Mouse (Mus musculus): ENCODE data around the gene Rhot1. TPM values are rescaled to one million over a fixed set of nuclear protein-coding genes. Genes with fewer than 3 reads are reported as not detected.
"Not testable (repeated sequence)": the region's sequence is repeated elsewhere in the genome, so short reads cannot be mapped to it uniquely, and the experiment has no call there.

The Rhot1 gene
- 10 to 100 TPM; 68.9 to 86.2 TPM for total RNA-seq (2021)
- long read RNA-seq, experiment 1, full-length matches to known transcripts: 87 of 111 reads
- long read RNA-seq, experiment 1, partial matches to known transcripts: 12 of 111 reads
- long read RNA-seq, experiment 1, other reads (novel, unspliced or antisense): 12 of 111 reads
- long read RNA-seq, experiment 2, full-length matches to known transcripts: 18 of 23 reads
- long read RNA-seq, experiment 2, partial matches to known transcripts: 1 of 23 reads
- long read RNA-seq, experiment 2, other reads (novel, unspliced or antisense): 4 of 23 reads

- peak; percentile 97 for DNase-seq
Measured at GRCm38 (mm10) chr11:80208860-80209800, at the start of gene Rhot1. TSS of gene Rhot1 (plus strand) at chr11:80209019.

GRCm38 (mm10) chr11:80161041-80161440 is 47.8 kb upstream of the Rhot1 start:
- no peak for DNase-seq

DNA sequence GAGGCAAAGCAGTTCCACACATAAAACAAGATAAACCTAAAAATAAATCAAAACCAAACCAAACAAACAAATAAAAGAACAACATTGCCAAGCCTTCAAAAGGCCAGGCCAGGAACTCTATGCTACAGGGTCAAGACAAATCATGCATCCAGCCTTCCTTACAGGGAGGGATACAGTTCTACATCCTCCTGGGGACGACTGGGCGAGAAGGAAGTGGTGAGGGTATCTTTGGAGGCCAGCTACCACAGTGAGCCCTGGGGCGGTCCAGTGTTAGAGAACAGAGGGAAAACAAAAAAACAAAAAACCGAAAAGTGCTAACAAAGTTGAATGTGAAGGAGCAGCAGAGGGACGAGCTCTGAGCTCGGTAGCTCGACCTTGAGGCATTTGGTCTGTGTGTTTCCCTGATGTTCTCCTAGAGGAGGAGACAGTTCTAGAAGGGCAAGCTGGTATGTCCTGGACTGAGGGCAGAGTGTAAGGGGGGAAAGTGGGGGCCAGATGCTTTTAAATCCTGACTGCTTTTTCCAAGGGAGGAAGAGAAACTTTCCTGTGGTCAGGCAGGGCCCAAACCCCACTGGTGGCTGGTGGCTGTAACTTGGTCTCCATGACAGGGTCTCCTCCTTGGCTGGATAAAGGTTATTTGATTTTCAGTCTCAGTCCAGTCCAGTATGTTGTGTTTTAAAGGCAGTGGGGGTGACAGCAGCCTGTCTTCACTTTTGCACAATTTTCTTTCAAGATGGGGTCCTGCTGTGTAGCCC is 45.3 kb upstream of the Rhot1 start:
- no peak for DNase-seq

GRCm38 (mm10) chr11:80164224-80164623 is 44.6 kb upstream of the Rhot1 start:
- no peak for DNase-seq

GRCm38 (mm10) chr11:80168121-80168520 is 40.7 kb upstream of the Rhot1 start:
- no peak for DNase-seq

GRCm38 (mm10) chr11:80168611-80169249 is 40.1 kb upstream of the Rhot1 start:
- DNase-seq: no peak

GRCm38 (mm10) chr11:80169629-80170028 is 39.2 kb upstream of the Rhot1 start:
- no peak for DNase-seq

GRCm38 (mm10) chr11:80170351-80170750 is 38.5 kb upstream of the Rhot1 start:
- DNase-seq: no peak

GRCm38 (mm10) chr11:80171884-80172283 is 36.9 kb upstream of the Rhot1 start:
- DNase-seq: peak; percentile 81 to 85

- DNase-seq: no peak
Measured at GRCm38 (mm10) chr11:80173963-80174670, 34.7 kb upstream of the Rhot1 start.

GRCm38 (mm10) chr11:80176911-80177895 is 31.6 kb upstream of the Rhot1 start:
- peak; percentile 41 to 53 for DNase-seq

GRCm38 (mm10) chr11:80178316-80178715 is 30.5 kb upstream of the Rhot1 start:
- no peak for DNase-seq

GRCm38 (mm10) chr11:80181021-80181749 is 27.6 kb upstream of the Rhot1 start:
- no peak for DNase-seq

- not testable (repeated sequence) for DNase-seq
Measured at GRCm38 (mm10) chr11:80183054-80183704, 25.6 kb upstream of the Rhot1 start.

DNA sequence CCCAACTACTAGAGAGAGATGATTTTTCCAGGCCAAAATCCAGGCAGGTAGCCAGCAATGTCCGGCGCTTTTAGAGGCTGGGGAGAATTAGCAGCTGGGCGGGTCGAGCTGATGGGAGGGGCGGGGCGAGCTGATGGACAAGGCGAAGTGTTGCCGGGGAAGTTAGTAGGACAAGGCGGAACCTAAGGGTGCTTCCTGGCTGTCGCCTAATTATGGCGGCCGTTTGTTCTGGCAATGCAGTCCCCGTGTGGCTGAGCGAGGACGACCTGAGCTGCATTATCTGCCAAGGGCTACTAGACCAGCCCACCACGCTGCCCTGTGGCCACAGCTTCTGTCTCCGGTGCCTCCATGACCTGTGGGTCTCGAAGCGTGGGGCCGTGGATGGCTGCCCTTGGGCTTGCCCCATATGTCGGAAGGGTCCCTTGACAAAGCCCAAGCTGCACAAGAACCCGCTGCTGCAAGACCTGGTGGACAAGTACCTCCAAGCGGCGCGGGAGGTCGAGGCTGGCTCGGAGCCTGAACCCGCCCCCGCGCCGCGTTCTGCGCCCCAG is 25.0 kb upstream of the Rhot1 start, which contains the start of gene Rnf135:
Gene Rnf135 (plus strand): TSS at position 147 of the 551 bp plus-strand sequence.
- peak; percentile 95 to 97 for DNase-seq

GRCm38 (mm10) chr11:80184531-80185071 is 24.2 kb upstream of the Rhot1 start:
- DNase-seq: no peak

- DNase-seq: not testable (repeated sequence)
Measured at GRCm38 (mm10) chr11:80185441-80185976, 23.3 kb upstream of the Rhot1 start.

- DNase-seq: no peak
Measured at GRCm38 (mm10) chr11:80190280-80190679, 18.5 kb upstream of the Rhot1 start.

Measured in adrenal gland, postnatal 36 days (tissue).